Mouse (Mus musculus) left cerebral cortex, adult 9 months (tissue): ENCODE data around the gene Ttc34.

Experiments
- DNase-seq, 2 experiments: peaks; one replicate each; pipeline ENCODE4 v3.0.0; 2022; ENCODE audit warnings: low spot score in 2 of 2

Gene Ttc34

DNA sequence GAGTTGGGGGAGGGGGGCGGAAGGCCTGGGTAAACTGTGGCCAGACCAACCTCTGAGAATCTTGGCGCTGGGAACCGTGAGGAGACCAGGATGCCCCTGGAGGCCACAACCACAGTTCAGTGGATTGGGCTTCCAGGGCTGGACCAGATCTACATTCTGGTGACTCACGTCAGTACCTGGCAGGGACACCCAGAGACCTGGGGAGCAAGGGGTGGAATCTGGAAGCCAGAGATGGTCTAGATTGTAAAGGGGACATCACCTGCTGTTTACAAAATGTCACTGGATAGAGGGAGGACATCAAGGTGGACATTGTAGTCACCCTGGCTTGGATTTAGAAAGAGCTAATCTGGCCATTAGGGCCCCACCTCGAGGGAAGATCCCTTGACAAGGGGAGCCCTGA lies 58.3 kb downstream of the Ttc34 start:
- DNase-seq, result no peak

DNA sequence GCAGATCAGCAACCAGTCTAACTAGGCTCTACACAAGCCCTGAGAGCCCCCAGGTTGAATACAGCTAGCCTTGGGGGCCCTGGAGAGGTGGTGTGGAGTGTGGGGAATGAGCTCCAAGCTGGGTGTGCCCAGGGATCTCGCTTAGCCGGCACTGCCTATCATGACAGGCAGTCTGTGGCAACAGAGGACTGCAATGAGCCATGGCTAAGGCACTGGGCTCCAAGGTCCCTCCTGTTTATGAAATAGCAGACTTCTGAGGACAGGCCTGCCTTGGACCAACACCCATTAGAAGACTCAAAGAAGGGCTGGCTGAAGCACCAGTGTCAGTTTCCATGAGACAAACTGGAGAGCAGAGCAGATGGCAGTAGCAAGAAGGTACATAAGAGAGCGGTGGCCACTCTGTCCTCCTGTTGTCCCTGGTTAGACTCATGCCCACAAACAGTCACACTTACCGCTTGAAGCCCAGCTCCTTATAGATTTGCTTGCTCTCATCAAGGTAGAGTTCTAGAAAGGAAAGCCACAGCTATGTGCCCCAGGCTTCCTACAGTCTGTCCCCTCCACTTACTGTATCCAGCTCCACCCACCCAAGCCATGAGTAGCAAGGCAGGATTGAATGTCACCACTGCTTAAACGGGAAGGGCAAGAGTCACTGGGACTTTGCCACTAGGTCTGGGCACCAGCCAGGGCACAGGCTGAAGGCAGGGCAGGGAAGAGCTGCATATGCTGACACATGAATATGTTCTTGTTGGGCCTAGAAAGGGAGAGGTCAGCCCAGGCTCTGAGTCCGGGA lies 60.6 kb downstream of the Ttc34 start:
- DNase-seq, result no peak

DNA sequence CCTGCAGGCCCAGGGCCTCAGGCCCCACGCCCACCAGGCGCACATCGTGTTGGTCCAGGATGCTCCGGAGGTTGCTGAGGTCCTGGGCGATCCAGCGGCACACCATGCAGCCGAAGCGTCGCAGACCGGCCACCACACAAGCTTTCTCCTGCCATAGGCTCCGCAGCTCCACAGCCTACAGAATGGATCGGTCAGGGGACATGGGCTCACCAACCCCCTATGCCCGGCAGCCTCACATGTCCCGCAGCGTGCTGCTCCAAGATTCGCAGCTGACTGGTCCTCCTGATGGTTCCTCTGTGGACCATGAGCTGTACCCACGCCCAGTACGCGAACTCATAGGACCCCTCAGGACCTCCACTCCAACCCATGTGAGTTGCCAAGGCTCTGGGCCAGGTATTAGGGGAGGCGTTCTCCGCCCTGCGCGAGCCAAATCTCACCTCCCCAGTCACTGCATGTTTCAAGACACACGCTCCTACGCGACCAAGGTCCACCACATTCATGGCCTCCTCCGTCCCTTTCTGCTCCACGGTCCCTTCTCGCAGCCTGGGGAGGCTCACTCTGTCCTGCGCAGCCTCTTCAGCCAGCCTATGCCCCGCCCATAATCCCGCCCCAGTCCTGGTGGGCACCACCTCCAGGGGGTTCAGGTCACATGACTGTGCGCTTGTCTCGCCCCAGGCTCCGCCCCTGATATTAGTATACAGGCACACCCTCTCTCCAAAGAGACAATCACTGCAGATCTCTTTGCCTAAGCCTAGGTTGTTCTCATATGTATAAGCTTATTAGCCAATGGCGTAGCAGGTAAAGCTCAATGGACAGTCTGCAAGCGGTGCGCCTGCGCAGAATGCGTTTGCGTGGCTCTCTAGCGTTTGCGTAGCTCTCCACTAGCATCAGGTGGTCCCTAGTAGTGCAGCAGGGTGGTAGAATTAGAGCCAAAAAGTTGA lies 61.5 kb downstream of the Ttc34 start, which contains the start of gene Fam213b:
Gene Fam213b, minus strand, starts transcription at position 630 of the 941 bp plus-strand sequence.
- DNase-seq, result peak; percentile 82 to 84

DNA sequence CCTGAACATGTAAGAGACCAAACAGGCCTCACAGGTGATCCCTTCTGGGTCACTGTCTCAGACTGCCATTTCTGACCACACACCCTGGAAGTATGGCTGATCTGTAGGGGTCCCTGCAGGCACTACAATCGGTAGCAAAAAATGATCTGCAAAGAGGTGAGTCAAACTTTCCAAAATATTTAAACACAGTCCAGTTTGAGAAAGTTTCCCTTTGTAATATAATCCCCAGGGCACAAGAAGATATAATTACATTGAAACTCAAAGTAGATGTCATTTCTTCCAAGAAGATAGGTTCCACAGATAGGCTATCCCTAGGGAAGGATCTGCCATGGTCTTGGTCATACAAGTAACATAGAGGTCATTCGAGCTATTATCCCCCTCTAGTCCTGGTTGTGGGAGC lies 65.1 kb downstream of the Ttc34 start:
- DNase-seq, result no peak

DNA sequence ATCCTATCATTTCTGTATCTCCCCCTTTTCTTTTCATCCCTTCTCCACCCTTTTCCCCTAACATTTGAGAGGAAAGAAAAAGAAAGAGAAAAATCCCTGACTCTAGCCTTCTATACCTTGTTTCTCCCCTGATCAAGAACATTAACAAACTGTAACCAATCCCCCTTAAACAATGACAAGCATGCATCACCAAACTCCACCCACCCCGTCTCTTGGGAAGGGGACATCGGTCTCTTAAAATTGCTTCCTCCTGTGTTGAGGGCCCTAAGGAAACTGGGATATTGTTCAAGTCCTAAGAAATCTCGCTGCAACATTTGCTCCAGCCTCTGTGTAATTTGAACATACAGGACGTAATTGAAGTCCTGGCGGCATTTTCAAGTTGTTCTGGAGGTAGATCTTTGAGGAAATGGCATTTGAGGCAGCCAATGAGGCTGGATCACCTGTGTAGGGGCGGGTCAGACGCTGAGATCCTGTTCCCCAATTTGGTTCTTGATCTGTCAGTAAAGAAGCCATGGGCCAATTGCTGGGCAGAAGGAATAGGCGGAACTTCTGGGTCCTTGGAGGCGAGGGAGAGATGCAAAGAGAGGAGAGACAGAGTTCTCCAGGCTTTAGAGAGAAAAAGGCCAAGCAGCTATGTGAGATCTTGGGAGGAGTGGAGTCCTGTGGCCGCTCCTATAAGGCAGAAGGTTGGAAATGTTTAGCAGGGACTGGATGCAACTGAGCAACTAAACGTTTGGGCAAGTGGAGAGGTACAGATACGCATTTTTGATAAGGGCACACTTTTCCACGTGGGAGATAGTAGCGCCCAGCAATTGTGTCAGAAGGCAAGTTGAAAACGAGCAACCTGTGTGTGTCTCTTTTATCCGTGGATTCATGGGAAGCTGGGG lies 67.2 kb downstream of the Ttc34 start:
- peak; percentile 78 to 93 for DNase-seq

DNA sequence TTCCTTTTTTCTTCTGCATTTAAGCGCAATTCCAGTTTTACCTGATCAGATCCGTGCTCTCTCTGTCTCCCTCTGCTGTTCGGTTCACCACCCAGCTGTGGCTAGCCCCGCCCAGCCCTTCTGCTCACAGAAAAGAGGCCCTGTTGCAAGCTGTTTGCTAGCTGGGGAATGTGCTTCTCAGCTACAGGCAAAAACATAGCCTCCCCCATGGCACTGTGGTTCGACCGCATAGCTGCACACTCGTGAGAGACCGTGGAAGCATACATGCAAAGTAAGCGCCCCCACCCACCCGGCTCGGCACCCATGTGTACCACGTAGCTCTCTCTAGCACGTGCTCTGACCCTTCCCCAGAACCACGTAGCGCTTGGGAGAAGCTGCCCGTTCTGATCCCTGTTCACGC lies 70.6 kb downstream of the Ttc34 start:
- peak in 1 of 2 experiments; percentile 75 for DNase-seq

DNA sequence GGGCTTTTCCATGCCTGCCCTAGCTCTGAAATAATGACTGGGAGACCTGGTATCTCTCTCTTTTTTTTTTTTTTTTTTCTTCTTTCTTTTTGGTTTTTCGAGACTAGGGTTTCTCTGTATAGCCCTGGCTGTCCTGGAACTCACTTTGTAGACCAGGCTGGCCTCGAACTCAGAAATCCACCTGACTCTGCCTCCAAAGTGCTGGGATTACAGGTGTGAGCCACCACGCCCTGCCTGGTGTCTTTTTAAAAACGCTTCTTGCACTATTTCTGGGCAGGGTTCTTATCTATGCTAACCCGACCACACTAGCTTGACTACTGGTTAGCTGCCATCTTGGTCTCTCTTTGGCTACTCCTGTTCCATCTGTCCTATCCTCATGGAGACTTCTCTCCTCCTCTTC lies 71.2 kb downstream of the Ttc34 start:
- no peak for DNase-seq

DNA sequence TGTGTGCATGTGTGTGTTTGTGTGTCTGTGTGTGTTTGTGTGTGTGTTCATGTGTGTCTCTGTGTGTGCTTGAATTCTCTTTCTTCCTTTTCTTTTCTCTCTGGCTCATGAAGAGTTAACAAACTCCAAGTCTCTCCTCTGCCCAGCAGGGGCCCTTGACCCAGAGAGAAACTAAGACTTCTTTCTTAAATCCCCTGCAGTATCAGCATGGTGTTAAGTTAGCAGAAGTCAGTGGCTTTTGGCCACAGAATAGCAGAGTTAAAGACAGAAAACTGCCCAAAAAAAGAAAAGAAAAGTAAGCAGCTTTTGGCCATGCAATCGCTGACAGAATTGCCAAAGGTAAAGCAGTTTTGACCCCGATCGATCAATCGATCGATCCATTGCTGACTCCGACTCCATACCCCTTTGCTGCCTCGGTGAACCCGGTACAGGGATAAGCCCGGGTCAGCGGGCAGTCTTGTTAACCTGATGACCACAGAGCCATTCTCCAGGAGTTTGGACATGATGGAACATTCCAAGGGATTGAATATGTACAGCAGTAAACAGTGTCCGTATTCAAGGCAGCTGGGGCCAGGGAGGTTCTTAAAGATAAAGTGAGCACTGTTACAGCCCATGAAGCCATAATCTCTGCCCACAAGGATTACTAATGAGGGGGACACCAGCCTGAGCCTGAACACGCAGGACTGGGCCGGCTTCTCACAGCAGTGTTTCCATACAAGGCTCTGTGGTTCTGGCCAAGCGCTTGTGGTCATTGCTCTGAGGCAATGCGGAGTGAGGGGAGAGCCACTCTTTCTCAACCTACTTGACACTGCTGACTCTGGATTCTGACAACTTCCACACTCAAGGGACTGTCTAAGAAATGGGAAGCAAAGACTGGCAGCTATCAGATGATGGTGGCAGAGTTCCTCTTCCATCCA lies 73.6 kb downstream of the Ttc34 start:
- peak in 1 of 2 experiments; percentile 44 for DNase-seq

DNA sequence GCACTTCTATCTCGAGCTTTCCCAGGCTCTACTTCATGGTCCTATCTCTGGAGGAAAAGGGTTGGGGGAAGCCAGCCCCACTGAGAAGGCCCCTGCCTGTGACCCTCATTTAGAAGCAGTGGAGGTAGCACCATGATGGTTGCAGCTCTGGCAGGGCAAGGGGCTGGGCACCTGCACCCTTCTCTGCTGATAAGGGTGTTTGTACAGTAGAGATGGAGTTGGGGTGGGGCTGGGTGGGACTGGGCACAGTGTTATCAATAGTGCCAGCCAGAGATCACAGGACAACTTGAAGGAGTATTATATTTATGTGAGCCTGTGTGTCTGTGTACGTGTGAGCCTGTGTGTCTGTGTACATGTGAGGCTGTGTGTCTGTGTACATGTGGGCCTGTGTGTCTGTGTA lies 74.4 kb downstream of the Ttc34 start:
- no peak for DNase-seq

DNA sequence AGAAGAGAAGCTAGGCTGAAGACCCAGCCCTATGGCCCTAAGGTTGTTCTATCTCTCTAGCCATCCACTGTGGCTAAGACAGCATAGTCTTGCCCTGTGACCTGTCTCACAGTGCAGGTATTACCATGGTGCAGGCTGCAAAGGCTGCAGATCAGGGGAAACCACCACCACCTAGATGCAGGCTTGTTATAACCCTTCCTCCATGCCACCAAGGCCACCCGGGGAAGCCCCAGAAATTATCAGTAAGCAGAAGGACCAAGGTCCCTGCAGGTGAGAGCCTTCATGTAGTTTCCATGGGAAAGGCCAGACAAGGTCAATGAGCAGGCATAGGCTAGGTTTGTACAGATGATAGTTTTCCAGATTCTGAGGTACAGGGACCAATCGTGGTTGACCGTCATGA lies 76.6 kb downstream of the Ttc34 start:
- DNase-seq, result no peak

DNA sequence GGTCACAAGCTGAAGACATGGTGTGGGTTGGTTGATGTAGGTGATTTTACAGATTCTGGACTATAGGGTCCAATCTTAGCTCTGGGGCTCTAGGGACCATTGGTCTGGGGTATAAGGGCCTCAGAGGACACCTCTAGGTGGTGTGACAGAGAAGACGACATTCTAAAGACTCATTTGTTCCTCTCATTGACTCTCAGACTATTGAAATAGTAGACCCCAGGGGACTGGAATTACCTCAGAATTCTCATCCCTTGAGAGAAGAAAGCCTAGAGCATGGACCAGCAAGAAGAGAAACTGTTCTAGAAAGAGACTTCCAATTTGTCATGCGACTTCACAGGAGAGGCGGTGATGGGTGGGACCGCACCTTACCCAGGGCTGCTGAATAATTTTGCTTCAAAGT lies 77.0 kb downstream of the Ttc34 start:
- no peak for DNase-seq

DNA sequence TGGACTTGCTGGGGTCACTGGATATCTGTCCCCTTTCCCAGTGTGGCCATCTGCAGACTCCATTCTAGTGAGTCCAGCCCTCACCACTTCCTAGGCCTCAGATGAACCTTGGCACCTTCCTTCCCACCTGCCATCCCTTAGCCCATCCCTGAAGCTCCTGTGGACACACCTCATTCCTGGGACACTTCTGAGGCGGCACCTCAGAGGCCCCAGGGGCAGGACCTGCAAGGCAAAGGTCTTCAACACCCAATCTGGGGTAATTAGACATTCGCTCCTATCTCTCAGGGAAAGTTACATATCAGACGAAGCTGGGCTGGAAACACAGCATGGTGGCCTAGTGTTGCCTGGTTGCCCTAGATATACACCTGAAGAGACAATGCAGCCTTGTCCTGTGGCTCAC lies 77.4 kb downstream of the Ttc34 start:
- no peak for DNase-seq

DNA sequence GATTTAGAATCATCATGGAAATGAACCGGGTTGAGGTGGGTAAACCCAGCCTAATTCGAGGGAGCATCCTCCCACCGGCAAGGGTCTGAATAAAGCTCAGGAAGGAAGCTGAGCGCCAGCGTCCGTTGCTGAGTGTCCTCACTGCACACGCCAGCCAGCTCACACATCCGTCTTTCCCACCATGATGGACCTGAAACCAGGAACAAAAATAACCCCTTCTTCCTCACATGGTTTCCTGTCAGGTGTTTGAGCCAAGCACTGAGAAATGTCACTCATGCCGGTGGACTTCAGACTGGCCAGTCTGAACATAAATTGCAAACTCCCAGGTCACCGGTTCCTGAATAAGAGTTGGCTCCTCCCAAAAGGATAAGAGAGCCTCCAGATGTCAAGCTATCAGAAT lies 78.0 kb downstream of the Ttc34 start:
- no peak for DNase-seq

DNA sequence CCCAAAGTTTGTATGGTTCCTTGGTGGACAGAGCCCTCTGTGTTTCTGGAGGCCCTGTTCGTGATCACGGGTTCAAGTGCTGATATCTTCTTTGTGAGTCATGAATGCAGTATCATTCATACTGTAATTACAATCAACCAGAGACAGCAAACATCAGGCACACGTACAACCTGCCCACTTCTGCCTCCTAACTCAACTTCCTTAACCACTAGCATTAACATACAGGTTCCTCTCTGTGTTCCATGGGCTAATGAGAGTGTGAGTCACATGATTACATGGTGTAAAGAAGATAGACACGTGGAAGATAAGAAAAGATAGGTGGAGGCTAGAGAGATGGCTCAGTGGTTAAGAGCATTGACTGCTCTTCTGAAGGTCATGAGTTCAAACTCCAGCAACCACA lies 79.4 kb downstream of the Ttc34 start:
- no peak for DNase-seq
